Mouse (Mus musculus): ENCODE measurements at regions not wholly inside any gene's neighbourhood (a gene's known extent, or its start where the extent isn't known, plus 50 kb on each side); places are given as distances from the start of the nearest gene placed in this dataset.

GRCm38 (mm10) chr13:103391396-103391795, 57.1 kb upstream of the Mast4 start:
- no peak overlapping the region for H3K4me3 ChIP-seq
- no peak for ATAC-seq (ENCODE audit: low FRiP score, low read depth)
- H3K4me2 ChIP-seq (replicated peaks), result no peak overlapping the region
- H3K9me3 ChIP-seq, result no peaks in the 10 kb centered on the region
- H3K4me1 ChIP-seq, result no peaks in the 10 kb centered on the region
- H3K9ac ChIP-seq (replicated peaks), result no peak overlapping the region
- no peaks in the 10 kb centered on the region for H3K27me3 ChIP-seq
- H3K27ac ChIP-seq (replicated peaks), result no peak overlapping the region
- 85% methylated on average over 4 of the region's 4 CpGs for WGBS
- no peaks in the 10 kb centered on the region for H3K36me3 ChIP-seq

DNA sequence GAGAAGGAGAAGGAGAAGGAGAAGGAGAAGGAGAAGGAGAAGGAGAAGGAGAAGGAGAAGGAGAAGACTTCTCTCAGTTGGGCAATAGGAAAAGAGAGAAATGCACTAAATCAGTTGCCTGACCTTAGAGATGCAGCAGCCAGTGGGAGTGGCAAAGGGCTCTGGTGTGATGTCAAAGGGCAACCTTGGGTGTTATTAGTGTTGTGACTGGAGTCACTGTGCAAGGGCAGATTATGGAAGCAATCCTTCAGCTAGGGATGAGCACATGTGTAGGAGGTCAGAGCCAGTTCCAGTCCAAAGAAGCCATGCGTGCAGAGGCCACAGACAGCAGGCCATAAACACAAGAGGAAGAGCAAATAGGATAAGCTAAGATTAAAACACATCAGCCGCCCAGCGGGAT, 56.7 kb upstream of the Mast4 start:
- ATAC-seq (ENCODE audit: low FRiP score, low read depth), result no peak
- Histone ChIP-seq H3K9ac (replicated peaks) (no peak overlapping the region), H3K4me1 (no peaks in the 10 kb centered on the region), H3K27ac (replicated peaks) (no peak overlapping the region), H3K27me3 (no peaks in the 10 kb centered on the region), H3K36me3 (no peaks in the 10 kb centered on the region), H3K4me2 (replicated peaks) (no peak overlapping the region), H3K4me3 (no peak overlapping the region), H3K9me3 (no peaks in the 10 kb centered on the region)
- 82% methylated on average over 3 of the region's 3 CpGs for WGBS

DNA sequence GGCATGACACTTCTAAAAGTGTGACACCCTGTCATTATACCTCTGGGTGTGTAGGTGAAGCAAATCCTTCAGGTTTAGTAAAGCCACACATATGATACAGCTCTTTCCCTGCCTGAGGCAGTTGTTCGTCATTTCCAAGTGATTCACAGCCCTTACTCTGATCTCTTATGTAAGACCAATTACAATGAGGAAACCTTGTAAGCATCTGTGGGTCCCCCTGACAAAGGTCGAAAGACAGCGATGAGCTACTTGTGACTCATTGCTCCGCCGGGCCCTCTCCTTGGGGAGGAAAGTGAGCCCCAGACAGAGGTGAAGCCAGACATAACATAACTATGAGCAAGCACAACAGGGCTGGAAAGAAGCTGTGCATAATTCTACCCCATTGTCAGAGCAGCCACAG, 52.7 kb upstream of the Mast4 start:
- Histone ChIP-seq H3K9ac (replicated peaks) (no peak overlapping the region), H3K27me3 (no peaks in the 10 kb centered on the region), H3K27ac (replicated peaks) (no peak overlapping the region), H3K4me1 (no peaks in the 10 kb centered on the region), H3K9me3 (no peaks in the 10 kb centered on the region), H3K4me2 (replicated peaks) (no peak overlapping the region), H3K4me3 (no peak overlapping the region), H3K36me3 (no peaks in the 10 kb centered on the region)
- ATAC-seq (ENCODE audit: low FRiP score, low read depth), result no peak
- 92% methylated on average over 5 of the region's 5 CpGs for WGBS
